Mouse (Mus musculus): ENCODE results near the gene Kpna1. TPM values are rescaled to one million over a fixed set of nuclear protein-coding genes. Genes with fewer than 3 reads are reported as not detected.

The Kpna1 gene
- polyA plus RNA-seq, 1 experiment from 2014 or later: 19.5 TPM

GRCm38 (mm10) chr16:35966411-35967115, 12.0 kb upstream of the Kpna1 start:
- Histone ChIP-seq H3K4me3 (ENCODE audit: low read depth, low read length) (no peak overlapping the region), H3K9me3 (ENCODE audit: control insufficient read depth, low read length) (no peaks in the 10 kb centered on the region), H3K4me2 (replicated peaks; ENCODE audit: low read depth) (no peak overlapping the region), H3K4me1 (replicated peaks; ENCODE audit: control insufficient read depth, insufficient read depth) (no peaks in the 10 kb centered on the region), H3K27ac (replicated peaks) (no peak overlapping the region), H3K27me3 (ENCODE audit: control insufficient read depth, insufficient read depth, low read length) (no peaks in the 10 kb centered on the region), H3K36me3 (ENCODE audit: control insufficient read depth, insufficient read depth, low read length) (no peaks in the 10 kb centered on the region; the same call in 1 of the 2 replicates), H3K9ac (ENCODE audit: low read length) (no peak overlapping the region)
- DNase-seq (ENCODE audit: low spot score) (no peak), ATAC-seq (ENCODE audit: low FRiP score, low TSS enrichment) (no peak)
- WGBS: 59% methylated on average over 5 of the region's 5 CpGs
- TF ChIP-seq CTCF (IDR thresholded peaks at IDR 0.05; ENCODE audit: low read depth) (no peak), EP300 (optimal IDR thresholded peaks at IDR 0.05) (no peak)

GRCm38 (mm10) chr16:35967319-35967718, 11.2 kb upstream of the Kpna1 start:
- DNase-seq (ENCODE audit: low spot score): no peak
- no peak overlapping the region for H3K4me3 ChIP-seq (ENCODE audit: low read depth, low read length)
- no peaks in the 10 kb centered on the region for H3K27me3 ChIP-seq (ENCODE audit: control insufficient read depth, insufficient read depth, low read length)
- no peak for ATAC-seq (ENCODE audit: low FRiP score, low TSS enrichment)
- H3K4me2 ChIP-seq (replicated peaks; ENCODE audit: low read depth): no peak overlapping the region
- no peak for TF ChIP-seq EP300 (optimal IDR thresholded peaks at IDR 0.05)
- TF ChIP-seq CTCF (IDR thresholded peaks at IDR 0.05; ENCODE audit: low read depth): peak; percentile 58
- H3K4me1 ChIP-seq (replicated peaks; ENCODE audit: control insufficient read depth, insufficient read depth): no peaks in the 10 kb centered on the region
- H3K9me3 ChIP-seq (ENCODE audit: control insufficient read depth, low read length): no peaks in the 10 kb centered on the region
- no peak overlapping the region for H3K9ac ChIP-seq (ENCODE audit: low read length)
- no peak overlapping the region for H3K27ac ChIP-seq (replicated peaks)
- no peaks in the 10 kb centered on the region; the same call in 1 of the 2 replicates for H3K36me3 ChIP-seq (ENCODE audit: control insufficient read depth, insufficient read depth, low read length)
- 81% methylated on average over 4 of the region's 4 CpGs for WGBS

- Histone ChIP-seq H3K36me3 (ENCODE audit: control insufficient read depth, insufficient read depth, low read length) (peaks cover 4% of the 10 kb centered on the region), H3K9me3 (ENCODE audit: control insufficient read depth, low read length) (no peaks in the 10 kb centered on the region), H3K4me2 (replicated peaks; ENCODE audit: low read depth) (no peak overlapping the region), H3K4me3 (ENCODE audit: low read depth, low read length) (no peak overlapping the region), H3K9ac (ENCODE audit: low read length) (no peak overlapping the region), H3K27ac (replicated peaks) (no peak overlapping the region), H3K4me1 (replicated peaks; ENCODE audit: control insufficient read depth, insufficient read depth) (no peaks in the 10 kb centered on the region), H3K27me3 (ENCODE audit: control insufficient read depth, insufficient read depth, low read length) (no peaks in the 10 kb centered on the region)
- no peak for ATAC-seq (ENCODE audit: low FRiP score, low TSS enrichment)
- 21% methylated on average over 2 of the region's 2 CpGs for WGBS
- DNase-seq (ENCODE audit: low spot score): no peak
- TF ChIP-seq EP300 (optimal IDR thresholded peaks at IDR 0.05): no peak
- no peak for TF ChIP-seq CTCF (IDR thresholded peaks at IDR 0.05; ENCODE audit: low read depth)
Observed at GRCm38 (mm10) chr16:35968149-35968548, 10.4 kb upstream of the Kpna1 start.

GRCm38 (mm10) chr16:35974021-35974420, 4.5 kb upstream of the Kpna1 start:
- WGBS: 25% methylated on average over 1 of the region's 1 CpGs
- H3K4me1 ChIP-seq (replicated peaks; ENCODE audit: control insufficient read depth, insufficient read depth): no peaks in the 10 kb centered on the region
- no peak for TF ChIP-seq EP300 (optimal IDR thresholded peaks at IDR 0.05)
- no peak for TF ChIP-seq CTCF (IDR thresholded peaks at IDR 0.05; ENCODE audit: low read depth)
- no peak for ATAC-seq (ENCODE audit: low FRiP score, low TSS enrichment)
- no peak overlapping the region for H3K4me2 ChIP-seq (replicated peaks; ENCODE audit: low read depth)
- H3K9ac ChIP-seq (ENCODE audit: low read length): no peak overlapping the region
- H3K36me3 ChIP-seq (ENCODE audit: control insufficient read depth, insufficient read depth, low read length): peaks cover 4% of the 10 kb centered on the region; the same call in 1 of the 2 replicates
- H3K9me3 ChIP-seq (ENCODE audit: control insufficient read depth, low read length): no peaks in the 10 kb centered on the region
- no peaks in the 10 kb centered on the region for H3K27me3 ChIP-seq (ENCODE audit: control insufficient read depth, insufficient read depth, low read length)
- no peak overlapping the region for H3K27ac ChIP-seq (replicated peaks)
- DNase-seq (ENCODE audit: low spot score): no peak
- no peak overlapping the region for H3K4me3 ChIP-seq (ENCODE audit: low read depth, low read length)

DNA sequence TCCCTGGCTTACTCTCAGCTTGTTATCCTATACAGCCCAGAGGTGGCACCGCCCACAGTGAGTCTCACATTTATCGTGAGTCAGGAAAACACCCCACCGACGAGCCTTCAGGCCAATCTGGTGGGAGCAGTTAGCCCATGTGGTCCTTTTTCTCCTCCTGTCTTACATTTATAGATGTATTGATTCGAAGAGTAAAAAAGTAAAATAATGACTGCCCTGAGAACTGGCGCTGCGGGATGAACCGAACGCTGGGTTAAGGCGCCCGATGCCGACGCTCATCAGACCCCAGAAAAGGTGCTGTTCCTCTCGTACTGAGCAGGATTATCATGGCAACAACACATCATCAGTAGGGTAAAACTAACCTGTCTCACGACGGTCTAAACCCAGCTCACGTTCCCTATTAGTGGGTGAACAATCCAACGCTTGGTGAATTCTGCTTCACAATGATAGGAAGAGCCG, 2.8 kb downstream of the Kpna1 start:
- TF ChIP-seq EP300 (optimal IDR thresholded peaks at IDR 0.05) (no peak), CTCF (IDR thresholded peaks at IDR 0.05; ENCODE audit: low read depth) (no peak)
- no peak overlapping the region for H3K27ac ChIP-seq (replicated peaks)
- no peaks in the 10 kb centered on the region for H3K9me3 ChIP-seq (ENCODE audit: control insufficient read depth, low read length)
- DNase-seq (ENCODE audit: low spot score) (peak; percentile 99), ATAC-seq (ENCODE audit: low FRiP score, low TSS enrichment) (peak; percentile 97)
- 49% methylated on average over 19 of the region's 19 CpGs for WGBS
- H3K4me1 ChIP-seq (replicated peaks; ENCODE audit: control insufficient read depth, insufficient read depth): no peaks in the 10 kb centered on the region
- H3K36me3 ChIP-seq (ENCODE audit: control insufficient read depth, insufficient read depth, low read length): no peaks in the 10 kb centered on the region
- 0 out of 2 replicates have a peak, but pooled peaks cover 5% of the 10 kb centered on the region for H3K27me3 ChIP-seq (ENCODE audit: control insufficient read depth, insufficient read depth, low read length)
- H3K4me2 ChIP-seq (replicated peaks; ENCODE audit: low read depth): no peak overlapping the region
- no peak overlapping the region for H3K9ac ChIP-seq (ENCODE audit: low read length)
- H3K4me3 ChIP-seq (ENCODE audit: low read depth, low read length): no peak overlapping the region

DNA sequence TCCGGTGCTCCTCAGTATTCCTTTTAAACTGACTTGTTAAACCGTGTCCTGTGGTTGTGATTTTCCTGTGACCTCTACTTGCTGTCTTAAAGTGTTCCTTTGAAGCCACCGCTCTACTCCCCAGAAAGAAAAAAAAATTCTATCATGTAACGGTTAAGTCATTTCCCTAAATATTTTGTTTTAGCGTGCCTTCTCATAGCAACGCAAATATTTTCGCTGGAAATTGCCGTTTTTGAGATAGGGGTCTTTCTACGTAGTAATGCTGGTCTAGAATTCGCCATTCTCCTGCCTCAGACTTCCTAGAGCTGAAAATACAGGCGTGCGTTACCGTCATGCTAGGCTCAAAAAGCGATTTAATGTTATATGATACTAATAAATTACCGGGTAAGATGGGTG, 4.0 kb downstream of the Kpna1 start:
- H3K4me2 ChIP-seq (replicated peaks; ENCODE audit: low read depth): peak overlapping the region; percentile 69
- H3K36me3 ChIP-seq (ENCODE audit: control insufficient read depth, insufficient read depth, low read length): no peaks in the 10 kb centered on the region
- peak overlapping the region; percentile 98 for H3K4me3 ChIP-seq (ENCODE audit: low read depth, low read length)
- TF ChIP-seq EP300 (optimal IDR thresholded peaks at IDR 0.05) (no peak), CTCF (IDR thresholded peaks at IDR 0.05; ENCODE audit: low read depth) (no peak)
- no peak overlapping the region for H3K27ac ChIP-seq (replicated peaks)
- 3% methylated on average over 15 of the region's 15 CpGs for WGBS
- ATAC-seq (ENCODE audit: low FRiP score, low TSS enrichment) (no peak), DNase-seq (ENCODE audit: low spot score) (no peak)
- H3K9ac ChIP-seq (ENCODE audit: low read length): peak overlapping the region; percentile 93; the same call in 1 of the 2 replicates
- no peaks in the 10 kb centered on the region for H3K4me1 ChIP-seq (replicated peaks; ENCODE audit: control insufficient read depth, insufficient read depth)
- H3K9me3 ChIP-seq (ENCODE audit: control insufficient read depth, low read length): no peaks in the 10 kb centered on the region
- H3K27me3 ChIP-seq (ENCODE audit: control insufficient read depth, insufficient read depth, low read length): 0 out of 2 replicates have a peak, but pooled peaks cover 5% of the 10 kb centered on the region
